Mouse (Mus musculus): ENCODE results near the gene Olfr654. TPM values are rescaled to one million over a fixed set of nuclear protein-coding genes. Genes with fewer than 3 reads are reported as not detected.

Gene Olfr654
- not detected in 2 replicates for polyA plus RNA-seq (2016; fragmentation: Nextera tagmentation; extraction: Ambion mirVana)

DNA sequence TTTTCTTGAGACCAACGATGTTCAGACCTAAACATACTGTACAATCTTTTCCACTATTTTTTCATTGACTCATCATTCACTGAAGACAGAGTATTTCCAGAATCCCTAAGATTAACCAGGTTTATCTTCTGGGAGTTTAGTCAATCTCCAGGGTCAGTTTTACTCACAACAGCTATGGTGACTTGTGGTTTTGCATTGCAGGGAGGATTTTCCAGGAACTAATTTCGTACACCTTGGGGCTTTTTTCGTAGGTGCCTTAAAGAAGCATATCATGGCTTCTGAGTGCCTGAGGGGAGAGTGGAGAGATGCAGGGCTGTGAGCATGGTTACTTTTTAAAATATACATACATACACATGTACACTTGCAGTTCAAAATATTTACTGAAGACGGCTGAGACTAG lies at the start of gene Olfr654:
Olfr654 (plus strand) TSS at position 301 of the 400 bp plus-strand sequence.
- Histone ChIP-seq H3K36me3 (replicated peaks) (no peaks in the 10 kb centered on the region), H3K4me1 (no peaks in the 10 kb centered on the region), H3K27me3 (ENCODE audit: poor library complexity, severe bottlenecking) (no peaks in the 10 kb centered on the region), H3K27ac (no peak within 1 kb of the TSS), H3K9me3 (no peaks in the 10 kb centered on the region), H3K4me3 (no peak within 1 kb of the TSS)
- WGBS, result 93% methylated on average over 4 of the region's 4 CpGs
- DNase-seq (ENCODE audit: extremely low spot score, low spot score), result no peak

DNA sequence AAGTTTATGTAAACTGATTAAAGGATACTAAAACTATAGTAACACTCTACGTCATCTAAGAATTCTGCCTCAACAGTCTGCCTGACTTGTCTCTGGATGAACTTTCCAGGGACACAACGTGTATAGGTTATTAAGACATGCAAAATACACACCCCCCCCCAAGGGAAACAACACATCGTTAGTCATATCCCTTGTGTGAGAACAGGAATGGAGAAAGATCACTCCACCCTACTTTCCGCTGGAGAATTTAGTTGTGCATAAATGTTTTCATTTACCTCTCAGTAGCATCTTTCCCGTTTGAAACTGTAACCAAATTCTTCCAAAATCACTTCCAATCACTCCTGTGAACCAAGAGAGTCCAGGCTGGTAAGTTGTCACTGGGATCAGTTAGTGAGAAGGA lies 37.0 kb upstream of the Olfr654 start, which contains the start of gene Olfr651:
Olfr651 (plus strand) TSS at position 301 of the 400 bp plus-strand sequence.
- Histone ChIP-seq H3K9me3 (no peaks in the 10 kb centered on the region; the same call in 1 of the 2 replicates), H3K27ac (no peak within 1 kb of the TSS), H3K4me1 (no peaks in the 10 kb centered on the region), H3K27me3 (ENCODE audit: poor library complexity, severe bottlenecking) (no peaks in the 10 kb centered on the region), H3K4me3 (no peak within 1 kb of the TSS), H3K36me3 (replicated peaks) (no peaks in the 10 kb centered on the region)
- no peak for DNase-seq (ENCODE audit: extremely low spot score, low spot score)
- 87% methylated on average over 5 of the region's 5 CpGs for WGBS

DNA sequence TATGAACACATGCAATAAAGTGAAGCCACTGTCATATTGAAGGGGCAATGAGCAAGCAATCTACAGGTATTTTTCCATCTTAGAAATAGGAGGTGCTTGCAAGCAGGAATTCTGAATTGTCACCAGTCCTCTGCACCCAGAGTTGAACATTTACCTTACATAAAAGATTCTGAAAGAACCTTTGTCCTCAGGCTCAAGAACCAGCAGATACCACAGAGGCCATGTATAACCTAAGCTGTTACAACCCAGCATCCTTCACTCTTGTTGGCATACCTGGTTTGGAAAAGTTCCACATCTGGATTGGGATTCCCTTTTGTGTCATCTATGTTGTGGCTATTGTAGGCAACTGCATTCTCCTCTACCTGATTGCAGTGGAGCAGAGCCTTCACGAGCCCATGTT lies 34.1 kb upstream of the Olfr654 start:
- H3K36me3 ChIP-seq (replicated peaks), result no peaks in the 10 kb centered on the region
- WGBS, result 77% methylated on average over 1 of the region's 1 CpGs
- no peaks in the 10 kb centered on the region for H3K27me3 ChIP-seq (ENCODE audit: poor library complexity, severe bottlenecking)
- H3K27ac ChIP-seq, result no peak overlapping the region
- no peaks in the 10 kb centered on the region for H3K9me3 ChIP-seq
- no peak overlapping the region for H3K4me3 ChIP-seq
- DNase-seq (ENCODE audit: extremely low spot score, low spot score), result no peak
- H3K4me1 ChIP-seq, result no peaks in the 10 kb centered on the region

- H3K4me1 ChIP-seq, result no peaks in the 10 kb centered on the region
- no peaks in the 10 kb centered on the region for H3K36me3 ChIP-seq (replicated peaks)
- H3K27me3 ChIP-seq (ENCODE audit: poor library complexity, severe bottlenecking), result no peaks in the 10 kb centered on the region
- H3K27ac ChIP-seq, result no peak within 1 kb of the TSS
- no peaks in the 10 kb centered on the region for H3K9me3 ChIP-seq
- DNase-seq (ENCODE audit: extremely low spot score, low spot score), result no peak
- no peak within 1 kb of the TSS for H3K4me3 ChIP-seq
Measured at GRCm38 (mm10) chr7:104560601-104561000, 26.2 kb upstream of the Olfr654 start, which contains the start of gene Olfr652. Gene Olfr652, plus strand, starts transcription at chr7:104560901.

GRCm38 (mm10) chr7:104577014-104577413 lies 9.8 kb upstream of the Olfr654 start, which contains the start of gene Olfr653:
Gene Olfr653, plus strand, starts transcription at chr7:104577314.
- H3K27ac ChIP-seq, result no peak within 1 kb of the TSS
- H3K4me1 ChIP-seq, result no peaks in the 10 kb centered on the region
- no peaks in the 10 kb centered on the region for H3K36me3 ChIP-seq (replicated peaks)
- 80% methylated on average over 2 of the region's 2 CpGs for WGBS
- H3K4me3 ChIP-seq, result no peak within 1 kb of the TSS
- no peak for DNase-seq (ENCODE audit: extremely low spot score, low spot score)
- no peaks in the 10 kb centered on the region for H3K27me3 ChIP-seq (ENCODE audit: poor library complexity, severe bottlenecking)
- H3K9me3 ChIP-seq, result no peaks in the 10 kb centered on the region

DNA sequence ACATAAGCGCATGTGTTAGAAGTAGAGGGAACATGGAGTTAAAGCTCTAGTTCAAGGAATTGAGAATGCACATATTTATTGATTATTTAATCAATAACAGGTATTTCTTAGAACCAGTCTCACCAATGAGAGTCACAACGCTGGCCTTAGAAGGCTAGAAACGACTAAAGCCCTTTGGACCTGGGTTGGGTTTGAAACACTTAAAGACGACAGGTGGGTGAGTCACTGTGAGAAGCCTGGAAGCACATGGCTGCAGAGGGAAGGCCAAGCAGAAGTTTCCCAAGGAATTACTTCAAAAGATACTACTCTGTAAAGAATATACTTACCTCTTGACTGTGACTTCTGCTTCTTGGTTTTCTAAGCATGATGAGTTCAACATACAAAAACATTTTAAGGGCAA lies 6.0 kb upstream of the Olfr654 start:
- WGBS, result 91% methylated on average over 4 of the region's 4 CpGs
- H3K27ac ChIP-seq, result no peak overlapping the region
- no peak for DNase-seq (ENCODE audit: extremely low spot score, low spot score)
- H3K4me3 ChIP-seq, result no peak overlapping the region
- H3K36me3 ChIP-seq (replicated peaks), result no peaks in the 10 kb centered on the region
- H3K9me3 ChIP-seq, result no peaks in the 10 kb centered on the region
- no peaks in the 10 kb centered on the region for H3K27me3 ChIP-seq (ENCODE audit: poor library complexity, severe bottlenecking)
- no peaks in the 10 kb centered on the region for H3K4me1 ChIP-seq

DNA sequence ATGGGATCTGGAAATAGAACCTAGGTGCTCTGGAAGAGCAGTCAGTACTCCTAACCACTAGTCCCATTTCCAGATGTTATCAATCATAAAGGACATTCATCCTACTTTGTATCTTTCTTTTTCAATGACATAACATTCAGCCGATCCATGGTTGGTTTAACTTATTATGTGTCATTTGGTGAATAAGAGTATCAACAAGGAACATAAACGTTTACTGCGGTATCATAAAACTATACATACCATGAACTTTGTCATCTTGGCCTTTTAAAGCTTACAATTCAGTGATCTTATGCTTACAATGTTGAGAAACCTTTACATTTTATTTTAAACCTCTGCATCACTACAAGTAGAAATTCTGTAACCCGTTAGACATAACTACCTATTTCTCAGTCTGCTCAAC lies 5.4 kb upstream of the Olfr654 start:
- Histone ChIP-seq H3K4me3 (no peak overlapping the region), H3K27me3 (ENCODE audit: poor library complexity, severe bottlenecking) (no peaks in the 10 kb centered on the region), H3K9me3 (no peaks in the 10 kb centered on the region), H3K4me1 (no peaks in the 10 kb centered on the region), H3K36me3 (replicated peaks) (no peaks in the 10 kb centered on the region), H3K27ac (no peak overlapping the region)
- DNase-seq (ENCODE audit: extremely low spot score, low spot score), result no peak
- 90% methylated on average over 4 of the region's 4 CpGs for WGBS

DNA sequence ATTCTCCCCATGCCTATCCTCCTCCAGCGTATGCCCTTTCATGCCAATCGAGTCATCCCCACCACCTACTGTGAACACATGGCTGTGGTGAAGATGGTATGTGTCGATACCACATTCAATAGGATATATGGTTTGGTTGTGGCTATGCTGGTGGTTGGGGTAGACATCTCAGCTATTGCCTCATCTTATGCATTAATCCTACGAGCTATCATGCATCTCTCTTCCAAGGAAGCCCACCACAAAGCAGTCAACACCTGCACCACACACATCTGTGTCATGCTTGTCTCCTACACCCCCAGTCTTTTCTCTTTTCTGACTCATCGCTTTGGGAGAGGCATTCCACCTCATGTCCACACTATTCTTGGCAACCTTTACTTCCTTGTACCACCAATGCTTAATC lies 1.4 kb downstream of the Olfr654 start:
- no peak overlapping the region for H3K4me3 ChIP-seq
- no peaks in the 10 kb centered on the region for H3K9me3 ChIP-seq
- no peaks in the 10 kb centered on the region for H3K4me1 ChIP-seq
- no peaks in the 10 kb centered on the region for H3K27me3 ChIP-seq (ENCODE audit: poor library complexity, severe bottlenecking)
- 86% methylated on average over 5 of the region's 5 CpGs for WGBS
- no peak for DNase-seq (ENCODE audit: extremely low spot score, low spot score)
- no peaks in the 10 kb centered on the region for H3K36me3 ChIP-seq (replicated peaks)
- no peak overlapping the region for H3K27ac ChIP-seq

GRCm38 (mm10) chr7:104601679-104602078 lies 14.9 kb downstream of the Olfr654 start, which contains the start of gene Olfr655:
Gene Olfr655, minus strand, starts transcription at chr7:104601779.
- Histone ChIP-seq H3K36me3 (replicated peaks) (no peaks in the 10 kb centered on the region), H3K4me3 (no peak within 1 kb of the TSS), H3K27ac (no peak within 1 kb of the TSS), H3K4me1 (no peaks in the 10 kb centered on the region), H3K9me3 (no peaks in the 10 kb centered on the region), H3K27me3 (ENCODE audit: poor library complexity, severe bottlenecking) (no peaks in the 10 kb centered on the region)
- 92% methylated on average over 2 of the region's 2 CpGs for WGBS
- DNase-seq (ENCODE audit: extremely low spot score, low spot score), result no peak

DNA sequence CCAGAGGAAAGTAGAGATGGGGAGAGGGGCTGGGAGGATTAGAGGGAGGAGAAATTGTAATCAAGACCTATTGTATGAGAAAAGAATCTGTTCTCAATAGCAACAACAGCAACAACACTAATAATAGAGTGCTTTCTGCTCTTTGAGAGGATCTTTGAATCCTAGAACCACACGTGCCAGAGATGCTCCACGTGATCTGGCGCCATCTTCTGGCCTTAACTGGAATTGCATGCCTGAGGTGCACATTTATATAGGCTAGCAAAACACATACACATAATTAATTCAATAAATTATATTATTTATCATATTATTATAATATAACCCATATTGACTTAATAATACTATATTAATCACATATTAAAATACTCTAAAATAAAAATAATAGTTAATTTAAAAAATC lies 16.3 kb downstream of the Olfr654 start:
- Histone ChIP-seq H3K36me3 (replicated peaks) (no peaks in the 10 kb centered on the region), H3K27me3 (ENCODE audit: poor library complexity, severe bottlenecking) (no peaks in the 10 kb centered on the region), H3K27ac (no peak overlapping the region), H3K4me3 (no peak overlapping the region), H3K4me1 (no peaks in the 10 kb centered on the region), H3K9me3 (no peaks in the 10 kb centered on the region)
- 4% methylated on average over 3 of the region's 3 CpGs for WGBS
- DNase-seq (ENCODE audit: extremely low spot score, low spot score), result peak; percentile 24

- Histone ChIP-seq H3K27ac (no peak overlapping the region), H3K4me3 (no peak overlapping the region)
- DNase-seq (ENCODE audit: extremely low spot score, low spot score), result no peak
Measured at GRCm38 (mm10) chr7:104604727-104605126, 17.9 kb downstream of the Olfr654 start.

GRCm38 (mm10) chr7:104613655-104614054 lies 26.8 kb downstream of the Olfr654 start, which contains the start of gene Olfr656:
Gene Olfr656, plus strand, starts transcription at chr7:104613955.
- Histone ChIP-seq H3K4me1 (no peaks in the 10 kb centered on the region), H3K9me3 (no peaks in the 10 kb centered on the region), H3K27me3 (ENCODE audit: poor library complexity, severe bottlenecking) (no peaks in the 10 kb centered on the region), H3K4me3 (no peak within 1 kb of the TSS), H3K27ac (no peak within 1 kb of the TSS), H3K36me3 (replicated peaks) (no peaks in the 10 kb centered on the region)
- no peak for DNase-seq (ENCODE audit: extremely low spot score, low spot score)
- WGBS, result 83% methylated on average over 4 of the region's 4 CpGs

More at GRCm38 (mm10) chr7:104604727-104605126, 17.9 kb downstream of the Olfr654 start:
- Histone ChIP-seq H3K27me3 (ENCODE audit: poor library complexity, severe bottlenecking) (no peaks in the 10 kb centered on the region), H3K9me3 (no peaks in the 10 kb centered on the region), H3K4me1 (no peaks in the 10 kb centered on the region), H3K36me3 (replicated peaks) (no peaks in the 10 kb centered on the region)

- Histone ChIP-seq H3K36me3 (replicated peaks) (no peaks in the 10 kb centered on the region), H3K27ac (no peak within 1 kb of the TSS), H3K4me3 (no peak within 1 kb of the TSS), H3K9me3 (no peaks in the 10 kb centered on the region), H3K27me3 (ENCODE audit: poor library complexity, severe bottlenecking) (no peaks in the 10 kb centered on the region), H3K4me1 (no peaks in the 10 kb centered on the region)
- DNase-seq (ENCODE audit: extremely low spot score, low spot score), result no peak
Measured at GRCm38 (mm10) chr7:104624494-104624893, 37.7 kb downstream of the Olfr654 start, which contains the start of gene Olfr657. Gene Olfr657, plus strand, starts transcription at chr7:104624794.

All from forebrain, embryonic 10.5 days (tissue).